Mouse (Mus musculus): ENCODE measurements around the gene Caskin2. TPM values are rescaled to one million over a fixed set of nuclear protein-coding genes. Genes with fewer than 3 reads are reported as not detected.

Caskin2 gene
- polyA plus RNA-seq, 1 experiment from 2014 or later = 17.4 TPM

GRCm38 (mm10) chr11:115834033-115834432, 20.6 kb upstream of the Caskin2 start:
- peaks cover 80% of the 10 kb centered on the region for H3K4me1 ChIP-seq (ENCODE audit: control insufficient read depth, insufficient read depth, low read length)
- no peak overlapping the region for H3K4me3 ChIP-seq (ENCODE audit: low read depth, low read length)
- no peak overlapping the region for H3K4me2 ChIP-seq
- ATAC-seq (replicated peaks; ENCODE audit: insufficient number of reproducible peaks, low FRiP score, low TSS enrichment) = no peak
- peak overlapping the region; percentile 94 for H3K27ac ChIP-seq (ENCODE audit: low read depth, low read length)
- no peaks in the 10 kb centered on the region for H3K9me3 ChIP-seq (replicated peaks; ENCODE audit: control insufficient read depth, low read length)
- no peaks in the 10 kb centered on the region for H3K27me3 ChIP-seq (ENCODE audit: control insufficient read depth, insufficient read depth, low read length)
- H3K9ac ChIP-seq (ENCODE audit: low read depth, low read length) = 0 out of 2 replicates have a peak overlapping the region, but pooled peaks have one; percentile 48
- no peaks in the 10 kb centered on the region for H3K36me3 ChIP-seq (ENCODE audit: control insufficient read depth, insufficient read depth, low read length)
- WGBS (ENCODE audit: insufficient replicate concordance) = 79% methylated on average over 6 of the region's 6 CpGs

DNA sequence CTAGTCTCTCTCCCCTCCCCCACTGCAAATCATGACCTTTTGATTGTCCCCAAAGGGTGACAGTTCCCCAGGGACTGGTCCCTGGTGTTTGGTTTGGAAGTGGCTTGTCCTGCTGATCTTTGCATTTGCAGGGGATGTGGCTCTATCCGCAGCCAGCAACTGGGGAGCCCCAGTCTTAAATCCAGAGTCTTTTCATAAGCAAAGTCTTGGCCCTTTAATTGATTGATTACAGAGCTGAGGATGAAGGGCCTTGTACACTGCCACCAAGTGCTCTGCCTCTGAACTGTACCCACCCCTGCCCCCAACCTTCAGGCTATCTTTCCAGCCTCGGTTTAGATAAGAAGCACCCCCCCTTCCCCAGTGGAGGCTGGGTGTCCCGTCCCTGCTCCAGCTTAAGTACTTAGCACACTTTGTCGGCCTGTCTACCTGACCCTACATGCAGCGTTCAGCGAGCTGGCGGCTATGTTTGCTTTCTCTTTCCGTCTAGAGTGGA, 19.6 kb upstream of the Caskin2 start:
- Histone ChIP-seq H3K9ac (ENCODE audit: low read depth, low read length) (peak overlapping the region; percentile 48; the same call in 1 of the 2 replicates), H3K4me3 (ENCODE audit: low read depth, low read length) (no peak overlapping the region; the same call in 1 of the 2 replicates), H3K27me3 (ENCODE audit: control insufficient read depth, insufficient read depth, low read length) (no peaks in the 10 kb centered on the region), H3K27ac (ENCODE audit: low read depth, low read length) (peak overlapping the region; percentile 94), H3K36me3 (ENCODE audit: control insufficient read depth, insufficient read depth, low read length) (no peaks in the 10 kb centered on the region), H3K9me3 (replicated peaks; ENCODE audit: control insufficient read depth, low read length) (no peaks in the 10 kb centered on the region), H3K4me2 (peak overlapping the region; percentile 51), H3K4me1 (ENCODE audit: control insufficient read depth, insufficient read depth, low read length) (peaks cover 79% of the 10 kb centered on the region)
- 7% methylated on average over 8 of the region's 8 CpGs for WGBS (ENCODE audit: insufficient replicate concordance)
- ATAC-seq (replicated peaks; ENCODE audit: insufficient number of reproducible peaks, low FRiP score, low TSS enrichment) = no peak

DNA sequence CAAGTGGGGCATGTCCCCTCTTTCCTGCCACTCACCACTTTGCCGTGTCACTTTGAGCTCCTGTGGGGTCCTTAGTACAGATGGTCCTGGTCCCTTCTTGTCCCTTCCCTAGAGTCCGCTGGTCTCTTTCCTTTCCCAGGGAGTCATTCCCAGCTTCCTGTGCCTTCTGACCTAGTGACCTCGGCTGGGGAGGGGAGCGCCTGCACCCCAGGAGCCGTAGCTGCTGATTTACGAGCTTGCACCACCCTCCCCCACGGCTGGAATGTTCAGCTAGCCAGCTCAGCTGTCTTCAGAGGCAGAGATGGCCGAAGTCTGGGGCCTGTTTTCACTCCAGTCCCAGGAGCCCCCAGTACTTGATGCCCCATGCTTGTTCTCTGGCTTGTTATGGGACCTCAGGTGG, 19.1 kb upstream of the Caskin2 start:
- Histone ChIP-seq H3K27ac (ENCODE audit: low read depth, low read length) (peak overlapping the region; percentile 94), H3K27me3 (ENCODE audit: control insufficient read depth, insufficient read depth, low read length) (no peaks in the 10 kb centered on the region), H3K36me3 (ENCODE audit: control insufficient read depth, insufficient read depth, low read length) (no peaks in the 10 kb centered on the region), H3K4me3 (ENCODE audit: low read depth, low read length) (0 out of 2 replicates have a peak overlapping the region, but pooled peaks have one; percentile 5), H3K9me3 (replicated peaks; ENCODE audit: control insufficient read depth, low read length) (no peaks in the 10 kb centered on the region), H3K4me1 (ENCODE audit: control insufficient read depth, insufficient read depth, low read length) (peaks cover 78% of the 10 kb centered on the region), H3K9ac (ENCODE audit: low read depth, low read length) (peak overlapping the region; percentile 49; the same call in 1 of the 2 replicates), H3K4me2 (peak overlapping the region; percentile 51)
- WGBS (ENCODE audit: insufficient replicate concordance) = 3% methylated on average over 8 of the region's 8 CpGs
- ATAC-seq (replicated peaks; ENCODE audit: insufficient number of reproducible peaks, low FRiP score, low TSS enrichment) = no peak

DNA sequence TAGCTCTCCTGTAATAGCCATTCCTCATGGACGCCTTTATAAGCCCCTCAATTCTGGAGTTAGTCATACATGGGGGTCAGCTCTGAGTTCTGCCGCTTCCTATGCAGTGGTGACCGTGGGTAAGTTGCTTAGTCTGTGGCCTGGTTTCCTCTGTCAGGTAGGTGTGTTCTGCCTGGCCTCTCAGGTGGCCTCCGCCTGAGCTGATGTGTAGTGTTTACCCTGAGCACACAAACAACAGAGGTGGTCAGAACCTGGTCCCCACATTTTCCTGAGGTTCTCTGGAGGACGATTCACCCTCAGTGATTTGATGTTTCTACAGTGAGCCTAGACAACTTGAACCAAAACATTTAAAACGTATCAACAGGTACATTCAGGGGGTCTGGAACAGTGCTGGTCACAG, 18.6 kb upstream of the Caskin2 start:
- Histone ChIP-seq H3K9me3 (replicated peaks; ENCODE audit: control insufficient read depth, low read length) (no peaks in the 10 kb centered on the region), H3K36me3 (ENCODE audit: control insufficient read depth, insufficient read depth, low read length) (no peaks in the 10 kb centered on the region), H3K4me3 (ENCODE audit: low read depth, low read length) (no peak overlapping the region), H3K9ac (ENCODE audit: low read depth, low read length) (peak overlapping the region; percentile 58; the same call in 1 of the 2 replicates), H3K4me2 (peak overlapping the region; percentile 54), H3K27me3 (ENCODE audit: control insufficient read depth, insufficient read depth, low read length) (no peaks in the 10 kb centered on the region), H3K27ac (ENCODE audit: low read depth, low read length) (peak overlapping the region; percentile 94), H3K4me1 (ENCODE audit: control insufficient read depth, insufficient read depth, low read length) (peaks cover 81% of the 10 kb centered on the region)
- no peak for ATAC-seq (replicated peaks; ENCODE audit: insufficient number of reproducible peaks, low FRiP score, low TSS enrichment)
- 53% methylated on average over 6 of the region's 6 CpGs for WGBS (ENCODE audit: insufficient replicate concordance)

DNA sequence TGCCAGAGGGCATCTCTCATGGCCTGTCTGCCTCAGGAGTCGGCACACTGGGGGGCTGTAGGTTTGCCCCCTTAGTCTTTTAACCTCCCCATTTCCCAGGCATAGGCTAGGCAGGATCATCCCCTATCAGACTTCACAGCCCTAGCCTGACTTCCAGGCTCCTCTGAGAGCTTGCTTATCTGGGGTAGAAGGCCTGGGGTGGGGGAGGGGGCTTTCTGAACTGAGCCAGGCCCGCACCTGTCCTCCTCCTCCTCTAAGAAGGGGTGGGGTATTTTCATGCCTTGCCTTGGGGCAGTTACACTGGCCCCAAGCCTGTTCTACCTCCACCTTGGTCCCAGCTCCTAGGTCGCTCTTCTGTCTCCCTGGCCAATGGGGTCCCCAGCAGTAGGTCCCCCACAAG, 18.1 kb upstream of the Caskin2 start:
- 22% methylated on average over 3 of the region's 3 CpGs for WGBS (ENCODE audit: insufficient replicate concordance)
- H3K9me3 ChIP-seq (replicated peaks; ENCODE audit: control insufficient read depth, low read length) = no peaks in the 10 kb centered on the region
- no peaks in the 10 kb centered on the region for H3K36me3 ChIP-seq (ENCODE audit: control insufficient read depth, insufficient read depth, low read length)
- H3K4me1 ChIP-seq (ENCODE audit: control insufficient read depth, insufficient read depth, low read length) = peaks cover 80% of the 10 kb centered on the region
- ATAC-seq (replicated peaks; ENCODE audit: insufficient number of reproducible peaks, low FRiP score, low TSS enrichment) = peak; percentile 22; the same call in 1 of the 2 replicates
- no peaks in the 10 kb centered on the region for H3K27me3 ChIP-seq (ENCODE audit: control insufficient read depth, insufficient read depth, low read length)
- peak overlapping the region; percentile 54 for H3K4me2 ChIP-seq
- peak overlapping the region; percentile 94 for H3K27ac ChIP-seq (ENCODE audit: low read depth, low read length)
- H3K4me3 ChIP-seq (ENCODE audit: low read depth, low read length) = no peak overlapping the region
- H3K9ac ChIP-seq (ENCODE audit: low read depth, low read length) = peak overlapping the region; percentile 58

GRCm38 (mm10) chr11:115830550-115831325, 17.3 kb upstream of the Caskin2 start:
- ATAC-seq (replicated peaks; ENCODE audit: insufficient number of reproducible peaks, low FRiP score, low TSS enrichment) = peak; percentile 12; the same call in 1 of the 2 replicates
- Histone ChIP-seq H3K36me3 (ENCODE audit: control insufficient read depth, insufficient read depth, low read length) (no peaks in the 10 kb centered on the region), H3K27ac (ENCODE audit: low read depth, low read length) (peak overlapping the region; percentile 94), H3K4me3 (ENCODE audit: low read depth, low read length) (no peak overlapping the region; the same call in 1 of the 2 replicates), H3K4me2 (peak overlapping the region; percentile 54), H3K9ac (ENCODE audit: low read depth, low read length) (peak overlapping the region; percentile 52; the same call in 1 of the 2 replicates), H3K4me1 (ENCODE audit: control insufficient read depth, insufficient read depth, low read length) (peaks cover 77% of the 10 kb centered on the region), H3K27me3 (ENCODE audit: control insufficient read depth, insufficient read depth, low read length) (no peaks in the 10 kb centered on the region), H3K9me3 (replicated peaks; ENCODE audit: control insufficient read depth, low read length) (no peaks in the 10 kb centered on the region)
- 12% methylated on average over 25 of the region's 25 CpGs for WGBS (ENCODE audit: insufficient replicate concordance)

GRCm38 (mm10) chr11:115829036-115829435, 15.6 kb upstream of the Caskin2 start:
- H3K4me2 ChIP-seq = no peak overlapping the region; the same call in 1 of the 2 replicates
- H3K27ac ChIP-seq (ENCODE audit: low read depth, low read length) = peak overlapping the region; percentile 62; the same call in 1 of the 2 replicates
- no peak for ATAC-seq (replicated peaks; ENCODE audit: insufficient number of reproducible peaks, low FRiP score, low TSS enrichment)
- no peaks in the 10 kb centered on the region for H3K27me3 ChIP-seq (ENCODE audit: control insufficient read depth, insufficient read depth, low read length)
- 32% methylated on average over 4 of the region's 4 CpGs for WGBS (ENCODE audit: insufficient replicate concordance)
- H3K36me3 ChIP-seq (ENCODE audit: control insufficient read depth, insufficient read depth, low read length) = no peaks in the 10 kb centered on the region
- H3K9me3 ChIP-seq (replicated peaks; ENCODE audit: control insufficient read depth, low read length) = no peaks in the 10 kb centered on the region
- peaks cover 78% of the 10 kb centered on the region for H3K4me1 ChIP-seq (ENCODE audit: control insufficient read depth, insufficient read depth, low read length)
- no peak overlapping the region for H3K4me3 ChIP-seq (ENCODE audit: low read depth, low read length)
- H3K9ac ChIP-seq (ENCODE audit: low read depth, low read length) = no peak overlapping the region

GRCm38 (mm10) chr11:115827624-115828023, 14.2 kb upstream of the Caskin2 start:
- Histone ChIP-seq H3K9me3 (replicated peaks; ENCODE audit: control insufficient read depth, low read length) (no peaks in the 10 kb centered on the region), H3K27ac (ENCODE audit: low read depth, low read length) (no peak overlapping the region), H3K36me3 (ENCODE audit: control insufficient read depth, insufficient read depth, low read length) (no peaks in the 10 kb centered on the region), H3K9ac (ENCODE audit: low read depth, low read length) (no peak overlapping the region), H3K4me1 (ENCODE audit: control insufficient read depth, insufficient read depth, low read length) (peaks cover 64% of the 10 kb centered on the region), H3K4me2 (no peak overlapping the region), H3K4me3 (ENCODE audit: low read depth, low read length) (no peak overlapping the region), H3K27me3 (ENCODE audit: control insufficient read depth, insufficient read depth, low read length) (no peaks in the 10 kb centered on the region)
- 78% methylated on average over 6 of the region's 6 CpGs for WGBS (ENCODE audit: insufficient replicate concordance)
- no peak for ATAC-seq (replicated peaks; ENCODE audit: insufficient number of reproducible peaks, low FRiP score, low TSS enrichment)
